Mouse (Mus musculus) kidney, embryonic 14.5 days (tissue): Measurements from ENCODE around the gene Epha6. TPM values are rescaled to one million over a fixed set of nuclear protein-coding genes. Genes with fewer than 3 reads are reported as not detected.

Experiments used
- ATAC-seq: fragments of 200-750 bp; cut with Nextera tagmentation; 2 replicates; pipeline ENCODE4 v1.8.0; 2017; ENCODE audit warnings: moderate number of reproducible peaks, mild to moderate bottlenecking, moderate TSS enrichment, moderate library complexity; ENCODE audit not compliant: low FRiP score, low TSS enrichment
- H3K27ac ChIP-seq: fragments of 300-500 bp; sonication (generic); 2 replicates; pipeline ENCODE4 v1.5.1; 2014; ENCODE audit warnings: low read depth, mild to moderate bottlenecking, low read length, moderate library complexity, mixed read lengths
- H3K27me3 ChIP-seq: fragments of 300-500 bp; sonication (generic); 2 replicates; pipeline ENCODE4 v1.6.1; 2014; ENCODE audit warnings: mild to moderate bottlenecking, low read length; ENCODE audit not compliant: control insufficient read depth, insufficient read depth
- H3K36me3 ChIP-seq: fragments of 300-500 bp; sonication (generic); 2 replicates; pipeline ENCODE4 v1.6.1; 2014; ENCODE audit warnings: low read length, mixed read lengths; ENCODE audit not compliant: control insufficient read depth, insufficient read depth
- H3K4me1 ChIP-seq: fragments of 300-500 bp; sonication (generic); 2 replicates; pipeline ENCODE4 v1.6.1; 2014; ENCODE audit warnings: low read length, mixed read lengths; ENCODE audit not compliant: control insufficient read depth, insufficient read depth
- H3K4me2 ChIP-seq: fragments of 300-500 bp; sonication (generic); replicated peaks from 2 replicates; pipeline ENCODE4 v1.6.1; 2014; ENCODE audit warnings: low read depth, mild to moderate bottlenecking, low read length
- H3K4me3 ChIP-seq: fragments of 300-500 bp; sonication (generic); 2 replicates; pipeline ENCODE4 v1.5.1; 2014; ENCODE audit warnings: mild to moderate bottlenecking, low read length
- H3K9ac ChIP-seq: fragments of 300-500 bp; sonication (generic); 2 replicates; pipeline ENCODE4 v1.6.1; 2014; ENCODE audit warnings: low read depth, mild to moderate bottlenecking, low read length, moderate library complexity
- H3K9me3 ChIP-seq: fragments of 300-500 bp; sonication (generic); 2 replicates; pipeline ENCODE4 v1.6.1; 2016; ENCODE audit warnings: low read length; ENCODE audit not compliant: control insufficient read depth
- WGBS: fragments of 180-500 bp; shearing (Covaris S2); extraction: QIAGEN DNeasy Blood & Tissue Kit; methylation state at CpG from one replicate; pipeline ENCODE4 v1.1.7; 2014; 5-methylcytosine and 5-hydroxymethylcytosine counted together
- polyA plus RNA-seq: library from polyadenylated mRNA; unstranded; fragments of >200 nt; fragmentation: Nextera tagmentation; extraction: Ambion mirVana; gene quantifications from 2 replicates; pipeline ENCODE4 v1.2.1, GENCODE M21; 2014

The Epha6 gene
- polyA plus RNA-seq, 1 experiment from 2014 or later = 0.11 TPM

DNA sequence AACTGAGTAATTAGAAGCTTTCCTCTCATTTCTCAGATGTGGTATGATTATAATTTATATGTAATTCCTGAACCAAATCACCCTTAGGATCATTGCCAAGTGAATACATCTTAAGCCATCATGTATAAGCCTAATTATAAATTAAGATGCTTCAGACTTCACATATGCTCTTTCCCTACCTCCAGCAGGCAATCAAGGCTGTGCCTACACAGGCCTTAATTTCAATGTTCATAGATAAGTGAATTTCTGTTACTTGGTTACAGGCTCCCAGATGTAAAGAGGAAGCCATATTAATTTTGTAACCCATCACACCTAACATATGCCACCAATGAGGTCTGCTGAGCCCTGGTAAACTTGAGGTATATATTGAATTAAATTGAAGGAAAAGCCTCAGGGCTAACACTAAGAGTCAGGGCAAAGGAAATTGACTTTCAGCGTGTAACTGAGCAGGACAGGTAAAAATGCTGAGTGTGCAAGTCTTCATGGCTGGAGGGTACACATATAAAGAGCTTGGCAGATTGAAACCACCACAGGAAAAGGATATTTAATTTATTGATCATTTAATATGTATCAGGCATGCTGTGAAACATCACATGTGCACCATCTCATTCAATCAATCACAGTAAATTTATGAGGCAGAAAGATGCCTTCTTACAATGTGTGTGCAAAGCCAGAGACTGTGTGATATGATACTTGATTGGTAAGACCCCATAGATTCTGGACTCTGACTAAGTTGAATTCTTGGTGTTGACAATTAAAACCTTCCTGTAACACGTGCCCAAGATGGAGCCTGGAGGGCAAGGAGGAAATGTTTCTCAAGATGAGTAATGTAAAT is 365.8 kb downstream of the Epha6 start:
- 52% methylated on average over 2 of the region's 2 CpGs for WGBS
- Histone ChIP-seq H3K36me3 (no peaks in the 10 kb centered on the region), H3K4me3 (no peak overlapping the region), H3K4me1 (no peaks in the 10 kb centered on the region), H3K27ac (no peak overlapping the region), H3K27me3 (no peaks in the 10 kb centered on the region), H3K4me2 (no peak overlapping the region), H3K9ac (no peak overlapping the region), H3K9me3 (no peaks in the 10 kb centered on the region)
- no peak for ATAC-seq

GRCm38 (mm10) chr16:60233985-60234766 is 371.2 kb downstream of the Epha6 start:
- Histone ChIP-seq H3K9ac (no peak overlapping the region), H3K27ac (no peak overlapping the region), H3K27me3 (no peaks in the 10 kb centered on the region), H3K4me2 (no peak overlapping the region), H3K9me3 (no peaks in the 10 kb centered on the region), H3K4me3 (no peak overlapping the region), H3K4me1 (no peaks in the 10 kb centered on the region), H3K36me3 (no peaks in the 10 kb centered on the region)
- WGBS = 92% methylated on average over 5 of the region's 5 CpGs
- ATAC-seq = no peak

- H3K4me3 ChIP-seq = no peak overlapping the region
Observed at GRCm38 (mm10) chr16:60232982-60233381, 372.3 kb downstream of the Epha6 start.

GRCm38 (mm10) chr16:60209151-60209550 is 396.2 kb downstream of the Epha6 start:
- Histone ChIP-seq H3K4me2 (no peak overlapping the region), H3K9me3 (no peaks in the 10 kb centered on the region), H3K27me3 (no peaks in the 10 kb centered on the region), H3K36me3 (no peaks in the 10 kb centered on the region), H3K9ac (no peak overlapping the region), H3K4me3 (no peak overlapping the region), H3K27ac (no peak overlapping the region), H3K4me1 (no peaks in the 10 kb centered on the region)
- ATAC-seq = no peak

More at GRCm38 (mm10) chr16:60232982-60233381, 372.3 kb downstream of the Epha6 start:
- Histone ChIP-seq H3K27me3 (no peaks in the 10 kb centered on the region), H3K9ac (no peak overlapping the region), H3K27ac (no peak overlapping the region), H3K4me2 (no peak overlapping the region), H3K9me3 (no peaks in the 10 kb centered on the region), H3K4me1 (no peaks in the 10 kb centered on the region), H3K36me3 (no peaks in the 10 kb centered on the region)
- WGBS = 66% methylated on average over 2 of the region's 2 CpGs
- ATAC-seq = no peak

DNA sequence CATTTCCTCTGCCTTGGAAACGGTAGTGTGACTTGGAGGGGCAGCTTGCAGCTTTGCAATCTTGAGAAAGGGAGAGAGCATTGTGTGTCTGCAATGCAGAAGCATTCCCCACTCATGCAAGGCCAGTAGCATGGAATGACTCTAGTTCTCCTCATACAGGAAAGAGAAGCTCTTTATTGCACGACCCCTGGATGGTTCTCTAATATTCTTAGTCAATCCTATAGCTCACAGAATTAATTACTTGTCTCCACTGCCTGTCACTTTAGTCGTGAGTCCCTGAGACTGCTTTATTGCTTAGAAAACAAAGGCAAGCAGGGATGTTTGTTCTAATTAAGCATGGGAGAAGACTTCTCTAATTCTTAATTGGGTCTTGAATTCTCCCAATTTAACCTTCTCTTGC is 429.8 kb downstream of the Epha6 start:
- H3K4me2 ChIP-seq = no peak overlapping the region
- WGBS = 9% methylated on average over 3 of the region's 3 CpGs
- no peak overlapping the region for H3K4me3 ChIP-seq

GRCm38 (mm10) chr16:60152439-60152838 is 452.9 kb downstream of the Epha6 start:
- no peak overlapping the region for H3K9ac ChIP-seq
- H3K27me3 ChIP-seq = no peaks in the 10 kb centered on the region
- H3K4me2 ChIP-seq = no peak overlapping the region
- no peaks in the 10 kb centered on the region for H3K36me3 ChIP-seq
- ATAC-seq = no peak
- H3K4me1 ChIP-seq = no peaks in the 10 kb centered on the region
- H3K4me3 ChIP-seq = no peak overlapping the region
- no peak overlapping the region for H3K27ac ChIP-seq
- WGBS = 80% methylated on average over 2 of the region's 2 CpGs
- H3K9me3 ChIP-seq = no peaks in the 10 kb centered on the region

More for the DNA sequence above, 429.8 kb downstream of the Epha6 start:
- Histone ChIP-seq H3K27ac (no peak overlapping the region), H3K4me1 (no peaks in the 10 kb centered on the region), H3K9me3 (no peaks in the 10 kb centered on the region), H3K27me3 (no peaks in the 10 kb centered on the region), H3K9ac (no peak overlapping the region), H3K36me3 (no peaks in the 10 kb centered on the region)
- ATAC-seq = no peak

- Histone ChIP-seq H3K27ac (no peak overlapping the region), H3K27me3 (no peaks in the 10 kb centered on the region), H3K9ac (no peak overlapping the region), H3K4me2 (no peak overlapping the region), H3K36me3 (no peaks in the 10 kb centered on the region), H3K4me1 (no peaks in the 10 kb centered on the region), H3K9me3 (no peaks in the 10 kb centered on the region), H3K4me3 (no peak overlapping the region)
- 75% methylated on average over 3 of the region's 3 CpGs for WGBS
- no peak for ATAC-seq
Observed at GRCm38 (mm10) chr16:60144370-60144769, 461.0 kb downstream of the Epha6 start.

DNA sequence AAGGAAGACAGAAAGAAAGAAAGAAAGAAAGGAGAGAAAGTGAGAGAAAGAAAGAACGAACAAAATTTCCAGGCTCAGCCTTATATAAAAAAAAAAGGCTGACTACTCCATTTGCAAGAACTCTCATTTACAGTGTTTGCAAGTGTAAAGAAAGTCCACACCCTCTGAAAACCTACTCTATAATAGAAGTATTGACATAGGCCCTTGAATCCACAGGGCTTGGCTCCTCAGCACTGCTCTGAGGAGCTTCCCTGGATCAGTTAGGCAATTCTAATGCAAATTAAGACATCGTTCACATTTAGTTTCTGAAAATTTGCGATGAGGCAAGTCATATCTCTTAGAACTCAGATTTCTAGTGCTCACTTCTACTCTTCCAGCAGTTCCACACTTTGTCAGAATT is 483.9 kb downstream of the Epha6 start:
- no peak overlapping the region for H3K9ac ChIP-seq
- 85% methylated on average over 3 of the region's 3 CpGs for WGBS
- H3K27ac ChIP-seq = no peak overlapping the region
- no peak overlapping the region for H3K4me2 ChIP-seq
- ATAC-seq = no peak
- no peaks in the 10 kb centered on the region for H3K36me3 ChIP-seq
- no peaks in the 10 kb centered on the region for H3K4me1 ChIP-seq
- H3K9me3 ChIP-seq = no peaks in the 10 kb centered on the region
- no peak overlapping the region for H3K4me3 ChIP-seq
- no peaks in the 10 kb centered on the region for H3K27me3 ChIP-seq

GRCm38 (mm10) chr16:60102210-60102609 is 503.1 kb downstream of the Epha6 start:
- H3K4me2 ChIP-seq = no peak overlapping the region
- no peak overlapping the region for H3K27ac ChIP-seq
- no peak overlapping the region for H3K4me3 ChIP-seq
- no peaks in the 10 kb centered on the region for H3K9me3 ChIP-seq
- no peaks in the 10 kb centered on the region for H3K4me1 ChIP-seq
- 87% methylated on average over 3 of the region's 3 CpGs for WGBS
- H3K9ac ChIP-seq = no peak overlapping the region
- H3K27me3 ChIP-seq = no peaks in the 10 kb centered on the region
- no peak for ATAC-seq
- no peaks in the 10 kb centered on the region for H3K36me3 ChIP-seq
